Mouse (Mus musculus) cerebellum, postnatal 25 days (tissue): ENCODE results near the gene Ccer2.

ENCODE experiments used
- DNase-seq, 2 experiments: peaks; one replicate each; pipeline ENCODE4 v3.0.0; 2021; ENCODE audit warnings: mixed read lengths in 2 of 2

Ccer2 gene

DNA sequence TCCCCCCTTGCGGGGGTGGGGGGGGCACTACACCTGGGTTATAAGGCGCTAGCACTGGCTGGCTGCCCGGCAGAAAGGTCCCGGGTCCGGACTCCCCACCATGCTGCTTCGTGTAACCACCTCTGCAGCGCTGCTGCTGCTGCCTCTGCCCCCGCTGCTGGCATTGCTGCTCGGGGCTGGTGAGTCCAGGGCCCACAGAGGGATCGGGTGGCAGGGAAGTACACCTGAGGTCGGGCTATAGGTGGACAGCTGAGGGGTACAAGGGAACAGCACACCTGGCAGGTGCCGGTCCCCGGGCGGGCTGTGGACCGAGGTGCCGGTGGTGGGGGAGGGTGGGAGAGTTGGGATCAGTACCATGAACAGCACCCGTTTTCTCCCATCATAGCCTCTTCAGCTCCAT is at the start of gene Ccer2:
TSS of gene Ccer2 (plus strand) at position 96 of the 400 bp plus-strand sequence.
- no peak for DNase-seq

DNA sequence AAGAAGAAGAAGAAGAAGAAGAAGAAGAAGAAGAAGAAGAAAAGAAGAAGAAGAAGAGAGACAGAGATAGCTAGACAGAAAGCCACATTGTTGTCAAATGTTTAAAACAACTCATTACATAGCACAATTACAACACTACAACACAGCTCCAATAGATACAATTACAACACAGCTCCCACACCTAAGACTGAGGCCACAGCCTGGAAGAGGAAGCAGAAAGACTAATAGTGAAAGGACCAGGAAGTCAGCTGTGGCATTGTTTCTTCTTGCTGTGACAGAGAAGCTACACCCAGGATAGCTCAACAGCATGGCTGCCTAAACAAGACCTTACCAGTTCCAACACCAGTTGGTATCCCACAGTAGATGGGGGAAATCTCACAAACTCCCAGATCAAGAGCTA is 46.5 kb upstream of the Ccer2 start:
- no peak for DNase-seq

DNA sequence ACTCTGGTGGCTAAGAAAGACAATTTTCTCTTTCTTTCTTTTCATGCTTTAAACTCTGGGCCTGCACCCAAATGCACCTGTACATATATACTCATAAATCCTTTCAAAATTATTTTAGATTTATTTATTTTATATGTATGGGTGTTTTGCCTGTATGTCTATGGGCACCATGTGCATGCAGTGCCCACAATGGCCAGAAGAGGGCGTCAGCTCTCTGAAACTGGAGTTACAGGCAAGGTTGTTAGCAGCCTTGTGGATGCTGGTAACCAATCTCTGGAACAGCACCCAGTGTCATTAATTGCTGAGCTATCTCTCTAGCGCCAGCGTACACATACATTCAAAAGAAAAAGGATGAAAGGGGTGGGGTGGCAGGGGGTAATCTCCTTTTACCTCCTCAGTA is 45.0 kb upstream of the Ccer2 start:
- no peak for DNase-seq

DNA sequence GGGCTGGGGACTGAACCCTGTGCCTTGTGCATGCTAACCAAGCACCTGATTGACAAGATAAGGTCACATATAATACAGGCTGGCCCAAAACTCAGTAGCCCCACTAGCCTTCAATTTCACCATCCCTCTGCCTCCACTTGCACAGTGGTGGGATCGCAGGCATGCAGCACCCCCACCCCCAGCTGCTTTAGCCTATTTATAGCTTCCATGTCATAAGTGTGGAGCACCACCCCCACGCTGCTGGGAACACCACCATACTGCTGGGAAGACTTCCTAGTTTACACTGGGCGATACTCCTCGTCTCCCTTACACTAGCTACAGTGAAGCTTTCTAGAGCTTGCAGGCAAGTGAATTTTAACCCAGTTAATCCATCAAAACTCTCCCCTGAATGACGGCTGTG is 41.3 kb upstream of the Ccer2 start:
- DNase-seq = no peak

DNA sequence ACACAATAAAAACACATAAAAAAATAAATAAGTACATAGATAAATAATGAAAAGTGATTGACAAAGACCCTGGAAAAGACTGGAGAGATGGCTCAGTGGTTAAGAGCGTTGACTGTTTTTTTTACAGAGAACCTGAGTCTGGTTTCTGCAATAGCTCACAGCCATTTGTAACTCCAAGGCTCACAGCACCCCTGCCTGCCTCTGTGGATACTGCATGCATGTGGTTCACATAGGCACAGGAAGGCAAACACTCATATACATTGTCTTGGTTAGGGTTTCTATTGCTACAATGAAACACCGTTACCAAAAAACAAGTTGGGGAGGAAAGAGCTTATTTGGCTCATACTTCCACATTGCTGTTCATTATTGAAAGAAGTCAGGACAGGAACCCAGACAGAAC is 40.4 kb upstream of the Ccer2 start:
- no peak for DNase-seq

DNA sequence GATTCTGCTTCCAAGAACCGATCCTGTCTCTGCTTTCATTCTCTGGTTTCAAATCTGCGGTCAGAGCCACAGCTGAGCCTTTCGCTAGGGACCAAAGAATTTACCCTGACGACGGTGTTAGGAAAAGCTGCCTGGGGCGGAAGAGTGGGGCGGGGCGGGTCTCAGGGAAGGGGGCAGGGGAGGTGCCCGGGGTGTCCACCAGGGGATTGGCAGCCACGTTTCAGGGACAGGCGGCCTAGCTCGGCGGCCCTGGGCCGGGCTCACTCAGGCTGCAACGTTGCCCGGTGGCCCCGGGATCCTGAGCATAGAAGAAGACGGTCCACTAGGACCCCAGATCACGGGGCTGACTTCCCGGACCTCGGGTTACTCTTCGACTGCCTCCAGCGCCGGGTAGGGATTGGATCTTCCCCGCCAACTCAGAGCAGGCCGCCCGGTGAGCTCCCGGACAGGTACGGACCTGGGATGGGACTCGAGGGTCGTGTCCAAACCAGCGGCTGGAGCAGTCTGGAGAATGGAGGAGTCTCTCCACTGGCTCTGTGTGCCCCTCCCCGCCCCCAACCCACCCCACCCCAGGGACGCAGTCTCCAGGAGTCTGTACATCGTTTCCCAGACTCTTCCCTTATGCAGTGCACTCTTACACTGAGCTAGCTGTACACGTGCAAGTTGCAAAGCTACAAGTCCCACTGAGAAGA is 39.2 kb upstream of the Ccer2 start, which contains the start of gene Fbxo17:
TSS of gene Fbxo17 (plus strand) at position 215 of the 692 bp plus-strand sequence.
- DNase-seq = peak; percentile 62 to 69

DNA sequence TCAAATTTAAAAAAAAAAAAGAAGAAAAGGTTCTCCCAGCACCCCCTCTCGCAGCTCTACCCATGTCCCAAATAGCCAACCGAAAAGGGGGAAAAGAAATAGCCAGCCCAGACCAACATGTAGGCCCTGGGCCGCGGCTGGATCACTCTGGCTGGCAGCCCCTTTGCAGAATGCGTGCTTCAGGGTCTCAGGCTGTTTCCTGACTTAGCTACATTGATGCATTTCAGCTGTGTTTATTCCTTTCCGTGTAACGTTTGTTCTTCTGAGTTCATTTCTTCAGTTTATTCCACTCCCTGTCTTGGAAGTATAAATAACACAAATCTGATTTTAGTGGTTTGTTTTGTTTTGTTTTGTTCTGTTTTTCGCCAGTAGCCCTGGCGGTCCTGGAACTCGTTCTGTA is 38.2 kb upstream of the Ccer2 start:
- no peak for DNase-seq

DNA sequence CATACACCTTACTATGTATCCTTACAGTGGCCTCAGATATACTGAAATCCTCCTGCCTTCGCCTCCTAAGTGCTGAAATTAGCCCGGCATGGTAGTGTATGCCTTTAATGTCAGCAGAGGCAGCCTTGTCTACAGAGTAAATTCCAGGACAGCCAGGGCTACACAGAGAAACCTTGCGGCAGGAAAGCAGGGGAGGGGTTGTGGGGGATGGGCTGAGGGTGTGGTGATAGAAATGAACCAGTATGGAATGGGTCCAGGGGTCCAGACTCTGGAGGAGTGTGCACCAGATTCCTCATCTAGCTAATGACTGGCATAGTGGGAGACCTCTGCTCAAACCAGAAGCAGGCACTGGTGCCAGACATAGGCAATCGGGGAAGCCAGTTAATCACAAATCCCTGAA is 36.8 kb upstream of the Ccer2 start:
- no peak for DNase-seq

DNA sequence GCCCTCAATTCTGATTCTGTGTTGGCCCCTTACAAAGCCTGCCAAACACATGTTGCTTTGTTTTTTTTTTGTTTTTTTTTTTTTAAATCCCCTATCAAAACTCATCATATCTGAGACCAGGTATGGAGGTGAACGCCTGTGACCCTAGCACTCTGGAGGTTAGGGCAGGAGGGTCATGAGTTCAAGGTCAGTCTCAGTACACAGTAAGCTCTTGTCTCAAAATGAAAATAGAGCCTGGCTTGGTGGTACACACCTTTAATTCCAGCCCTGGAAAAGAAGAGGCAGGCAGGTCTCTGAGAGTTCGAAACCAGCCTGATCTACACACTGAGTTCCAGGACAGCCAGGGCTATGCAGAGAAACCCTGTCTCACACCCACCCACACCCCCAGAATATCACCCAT is 36.3 kb upstream of the Ccer2 start:
- DNase-seq = no peak

DNA sequence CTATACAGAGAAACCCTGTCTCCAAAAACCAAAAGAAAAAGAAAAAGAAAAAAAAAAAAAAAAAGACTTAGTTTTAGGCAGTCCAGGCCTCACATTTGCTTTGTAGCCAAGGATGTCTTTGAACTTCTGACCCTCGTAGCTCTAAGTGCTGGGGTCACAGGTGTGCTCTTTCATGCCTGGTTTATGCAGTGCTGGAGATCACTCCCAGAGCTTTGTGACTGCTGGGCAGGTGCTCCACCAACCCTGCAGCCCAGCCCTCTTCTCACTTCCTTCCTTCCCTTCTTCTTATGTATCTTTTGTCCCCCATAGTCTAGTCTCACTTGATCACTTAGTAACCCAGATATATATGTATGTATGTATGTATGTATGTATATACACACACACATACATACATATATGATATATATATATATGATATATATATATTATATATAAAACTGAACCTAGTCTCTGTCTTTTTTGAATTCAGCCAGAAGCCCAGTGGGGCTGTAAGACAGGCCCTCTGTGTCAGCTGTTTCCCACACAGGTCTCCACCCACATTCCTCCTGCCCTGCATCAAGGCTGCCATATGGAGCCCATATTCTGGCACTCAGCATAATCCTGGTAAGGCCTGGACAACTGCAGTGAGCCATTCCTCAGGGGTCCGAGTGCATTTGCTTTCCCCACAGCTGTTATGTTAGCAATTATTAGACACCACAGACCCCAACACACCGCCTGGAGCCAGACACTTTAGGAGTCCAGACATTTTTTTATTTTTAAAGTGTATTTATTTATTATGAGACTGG is 35.0 kb upstream of the Ccer2 start:
- no peak for DNase-seq

DNA sequence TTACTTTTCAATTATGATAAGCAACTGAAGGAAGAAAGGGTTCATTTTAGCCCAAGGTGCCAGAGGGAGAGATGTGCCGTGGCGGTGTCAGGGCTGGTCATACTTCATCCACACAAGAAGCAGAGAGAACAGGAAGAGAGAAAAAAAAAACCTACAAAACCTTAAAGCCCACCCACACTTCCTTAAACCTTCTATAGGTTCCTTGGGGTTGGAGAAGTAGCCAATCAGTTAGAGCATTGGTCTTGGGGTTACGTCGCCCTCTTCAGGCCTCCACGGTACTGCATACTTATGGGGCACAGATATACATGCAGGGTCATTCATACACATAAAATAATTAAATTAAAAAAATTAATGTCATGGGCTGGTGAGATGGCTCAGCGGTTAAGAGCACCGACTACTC is 33.9 kb upstream of the Ccer2 start:
- no peak for DNase-seq

DNA sequence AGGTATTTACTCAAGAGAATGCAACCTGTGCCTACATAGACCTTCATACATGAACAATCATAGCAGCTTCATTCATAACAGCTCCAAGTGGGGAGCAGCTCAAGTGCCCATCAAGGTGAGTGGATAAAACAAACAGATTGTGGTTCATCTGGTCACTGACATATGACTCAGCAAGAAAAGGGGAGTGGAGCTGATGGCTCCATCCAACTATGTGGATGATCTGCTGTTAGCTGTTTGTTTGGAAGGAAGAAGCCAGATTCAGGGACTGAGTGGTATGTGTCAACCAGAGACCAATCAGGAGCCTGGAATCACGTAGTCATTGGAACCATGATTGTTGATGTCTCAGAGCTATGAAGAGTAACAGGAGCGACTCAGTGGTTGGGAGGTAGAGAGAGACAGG is 31.4 kb upstream of the Ccer2 start:
- DNase-seq = no peak

DNA sequence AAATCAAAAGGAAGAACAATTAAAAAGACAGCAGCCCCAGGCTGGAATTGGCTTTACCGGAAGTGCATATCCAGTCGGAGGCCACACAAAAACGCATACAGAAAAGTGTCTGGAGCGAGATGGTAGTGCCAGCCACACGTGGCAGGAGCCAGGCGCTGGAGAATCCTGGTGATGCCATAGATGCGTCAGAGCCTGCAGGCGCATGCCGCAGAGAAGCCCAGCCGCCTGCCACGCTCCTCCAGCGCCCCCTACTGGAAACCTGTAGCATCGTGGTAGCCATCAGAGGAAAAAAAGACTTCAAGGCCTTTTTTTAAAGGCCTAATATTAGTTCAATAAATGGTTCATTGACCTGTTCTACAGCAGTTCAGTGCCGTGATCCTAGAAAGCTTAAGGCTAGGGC is 29.4 kb upstream of the Ccer2 start:
- peak; percentile 83 to 91 for DNase-seq

DNA sequence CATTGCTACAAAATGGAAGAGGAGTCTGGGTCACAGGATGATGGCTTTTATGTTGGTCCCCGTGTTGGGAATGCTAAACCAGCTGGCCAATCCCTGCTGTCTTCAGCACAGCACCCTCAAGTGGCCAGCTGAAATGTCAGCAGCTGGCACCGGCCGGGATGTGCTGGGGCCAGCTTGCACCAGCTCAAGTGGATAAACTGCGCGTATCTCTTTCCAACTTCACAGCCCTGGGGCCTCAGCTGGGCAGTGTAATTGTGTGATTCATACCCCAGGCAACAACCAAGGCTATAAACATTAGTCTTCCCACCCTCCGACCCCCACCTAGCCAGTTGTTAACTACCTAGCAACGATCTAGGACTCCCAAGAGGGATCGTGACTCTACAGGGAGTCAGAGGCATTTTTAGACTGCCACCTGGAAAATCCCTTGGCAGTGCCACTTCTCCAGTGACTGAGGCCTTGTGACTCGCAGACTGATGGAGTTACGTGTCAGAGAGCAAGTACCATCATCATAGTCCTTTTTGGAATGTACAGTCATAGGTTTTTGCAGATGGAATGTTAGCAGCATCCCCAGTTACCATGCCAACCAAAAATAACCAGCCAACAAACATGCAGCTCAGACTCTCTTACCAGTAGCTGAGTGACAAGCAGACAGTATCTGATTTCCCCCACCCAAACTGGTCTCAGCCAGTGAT is 28.2 kb upstream of the Ccer2 start:
- DNase-seq = peak in 1 of 2 experiments; percentile 46

DNA sequence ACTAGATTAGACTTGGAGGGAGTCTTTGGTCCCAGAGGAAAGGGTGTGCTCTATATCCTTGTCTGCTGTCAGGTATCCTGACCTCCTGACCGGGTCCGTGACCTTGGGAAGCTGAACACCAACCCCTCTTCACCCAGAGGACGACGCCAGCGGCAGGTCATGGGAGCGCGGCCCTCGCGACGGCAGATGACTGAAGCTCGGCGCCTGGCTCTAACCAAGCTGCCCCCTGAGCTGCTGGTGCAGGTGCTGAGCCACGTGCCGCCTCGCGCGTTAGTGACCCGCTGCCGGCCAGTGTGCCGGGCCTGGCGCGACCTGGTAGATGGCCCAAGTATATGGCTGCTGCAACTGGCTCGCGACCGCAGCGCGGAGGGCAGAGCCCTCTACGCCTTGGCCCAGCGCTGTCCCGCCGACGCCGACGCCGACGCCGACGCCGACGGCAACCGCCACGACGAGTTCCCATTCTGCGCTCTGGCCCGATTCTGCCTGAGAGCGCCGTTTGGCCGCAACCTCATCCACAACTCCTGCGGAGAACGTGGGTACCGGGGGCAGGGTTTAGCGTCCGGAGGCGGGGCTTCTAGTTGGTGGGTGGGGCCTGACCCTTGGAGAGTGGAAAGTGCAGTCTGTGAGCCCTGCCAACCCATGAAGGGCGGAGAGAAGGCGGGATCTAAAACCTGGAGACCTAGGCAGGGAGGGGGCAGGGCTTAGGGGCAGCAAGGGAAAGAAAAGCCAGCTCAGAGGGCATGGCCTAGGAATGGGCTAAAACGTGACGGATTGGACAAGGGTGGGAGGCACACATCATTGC is 23.4 kb upstream of the Ccer2 start:
- peak; percentile 50 to 66 for DNase-seq

DNA sequence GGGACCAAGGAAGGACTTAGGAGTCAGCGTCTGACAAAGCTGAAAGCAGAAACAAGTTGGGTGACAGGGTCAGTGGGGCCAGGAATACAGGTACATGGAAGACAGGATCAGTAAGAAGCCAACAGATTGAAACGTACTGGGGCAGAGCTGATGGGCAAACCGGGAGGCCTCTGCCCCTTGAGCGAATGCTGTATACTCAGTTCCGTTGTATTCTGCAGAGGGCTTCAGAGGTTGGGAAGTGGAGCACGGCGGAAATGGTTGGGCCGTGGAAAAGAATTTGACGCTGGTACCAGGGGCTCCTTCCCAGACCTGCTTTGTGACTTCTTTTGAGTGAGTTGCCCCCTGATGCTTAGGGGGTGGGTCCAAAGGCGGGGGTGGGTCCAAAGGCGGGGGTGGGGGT is 22.8 kb upstream of the Ccer2 start:
- no peak for DNase-seq

DNA sequence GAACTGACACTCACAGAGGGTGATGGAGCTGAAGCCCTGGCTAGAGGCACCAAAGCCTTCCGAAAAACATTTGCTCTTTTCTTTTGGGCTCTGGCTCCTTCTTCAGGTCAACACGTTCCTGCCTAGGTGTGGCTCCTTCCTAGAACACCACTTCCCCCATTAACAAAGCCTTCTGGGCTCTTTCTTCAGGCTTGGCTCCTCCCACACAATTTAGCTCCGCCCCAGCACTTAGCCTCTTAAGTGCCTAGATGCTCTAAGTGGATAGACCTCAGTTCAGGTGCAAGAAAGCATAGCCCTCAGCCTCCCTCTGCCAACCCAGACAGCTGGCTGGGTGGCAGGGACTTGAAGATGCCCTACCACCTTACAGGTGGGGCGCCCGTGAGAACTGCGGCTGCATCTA is 20.3 kb upstream of the Ccer2 start:
- DNase-seq = no peak

DNA sequence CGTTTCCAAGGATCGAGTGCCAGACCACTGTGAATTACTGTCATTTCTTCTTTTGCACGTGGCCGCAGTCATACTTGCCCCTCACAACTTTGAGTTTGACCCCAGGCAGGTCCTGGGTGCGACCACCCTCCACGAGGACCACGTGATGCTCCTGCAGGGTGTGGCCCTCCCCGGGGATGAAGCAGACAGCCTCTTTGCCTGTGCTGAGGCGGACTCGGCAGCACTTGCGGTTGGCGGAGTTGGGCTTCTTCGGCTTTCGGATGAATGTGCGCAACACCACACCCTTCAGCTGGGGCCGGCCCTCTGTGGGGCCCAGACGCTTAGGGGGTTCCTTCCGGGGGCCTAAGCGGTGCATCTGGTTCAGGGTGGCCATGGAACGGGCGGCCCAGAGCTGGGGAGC is 16.1 kb upstream of the Ccer2 start:
- DNase-seq = no peak

DNA sequence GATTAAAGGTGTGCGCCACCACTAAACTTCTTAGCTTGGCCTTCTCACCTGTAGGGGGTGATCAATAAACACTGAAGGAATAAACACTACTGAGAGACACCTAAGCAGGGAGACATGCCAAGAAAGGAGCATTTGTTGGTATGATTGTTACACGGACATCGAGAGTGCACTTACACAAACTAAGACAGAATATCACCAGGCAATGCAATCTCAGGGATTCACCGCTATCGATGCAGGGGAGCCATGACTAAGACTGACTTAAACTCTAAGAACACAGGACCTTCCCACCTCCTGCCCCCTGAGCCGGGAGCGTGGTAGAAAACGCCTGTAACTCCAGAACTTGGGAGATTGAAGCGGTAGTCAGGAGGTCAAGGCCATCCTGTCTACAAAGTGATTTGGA is 15.0 kb upstream of the Ccer2 start:
- no peak for DNase-seq

DNA sequence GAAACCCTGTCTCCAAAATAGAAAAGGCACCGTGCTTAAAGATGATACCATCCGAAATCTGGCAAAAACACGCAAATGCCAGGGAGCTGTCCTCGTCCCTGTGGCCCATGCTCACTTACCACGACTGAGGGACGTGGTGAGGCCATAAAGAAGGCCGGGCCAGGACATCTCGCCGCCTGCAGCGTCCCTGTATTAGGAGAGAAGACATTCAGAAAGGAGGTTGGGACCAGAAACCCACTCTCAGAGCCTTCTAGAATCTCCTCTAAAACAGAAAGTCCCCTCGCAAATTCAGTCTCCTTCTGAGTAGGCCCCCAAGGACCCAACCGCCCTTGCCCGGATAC is 14.6 kb upstream of the Ccer2 start:
- DNase-seq = no peak

DNA sequence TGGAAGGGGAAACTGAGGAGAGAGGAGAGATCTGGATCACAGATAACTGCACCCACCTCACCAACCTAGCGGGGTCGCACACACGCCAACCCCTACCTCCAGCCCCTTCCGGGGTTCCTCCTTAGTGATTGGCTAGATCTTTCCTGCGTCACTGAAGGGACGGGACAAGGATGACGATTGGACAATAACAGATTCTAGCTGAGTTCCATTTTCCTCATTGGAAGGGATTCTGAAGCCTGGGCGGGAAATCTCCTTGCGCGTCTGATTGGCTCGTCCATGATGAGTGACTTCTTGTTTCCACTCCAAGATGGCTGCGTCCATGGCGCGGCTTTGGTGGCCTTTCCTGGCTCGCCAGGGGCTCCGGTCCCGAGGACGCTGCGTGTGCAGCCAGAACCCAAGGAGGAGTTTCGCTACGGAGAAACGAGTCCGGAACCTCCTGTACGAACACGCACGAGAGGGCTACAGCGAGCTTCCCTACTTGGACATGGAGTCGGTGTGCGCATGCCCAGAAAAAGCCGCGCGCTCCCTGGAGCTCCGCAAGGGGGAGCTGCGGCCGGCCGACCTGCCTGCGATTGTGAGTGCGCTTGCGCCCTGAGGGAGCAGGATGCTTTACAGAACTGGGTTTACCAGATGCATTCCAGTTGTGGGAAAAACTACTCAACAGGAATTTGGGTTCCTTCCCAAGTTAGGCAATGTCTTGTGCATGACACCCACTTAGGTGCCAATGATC is 14.1 kb upstream of the Ccer2 start, which contains the start of the genes Mrps12 and Sars2:
TSS of gene Mrps12 (minus strand) at position 112 of the 730 bp plus-strand sequence.
TSS of gene Sars2 (plus strand) at position 284 of the 730 bp plus-strand sequence.
- peak; percentile 95 to 98 for DNase-seq

DNA sequence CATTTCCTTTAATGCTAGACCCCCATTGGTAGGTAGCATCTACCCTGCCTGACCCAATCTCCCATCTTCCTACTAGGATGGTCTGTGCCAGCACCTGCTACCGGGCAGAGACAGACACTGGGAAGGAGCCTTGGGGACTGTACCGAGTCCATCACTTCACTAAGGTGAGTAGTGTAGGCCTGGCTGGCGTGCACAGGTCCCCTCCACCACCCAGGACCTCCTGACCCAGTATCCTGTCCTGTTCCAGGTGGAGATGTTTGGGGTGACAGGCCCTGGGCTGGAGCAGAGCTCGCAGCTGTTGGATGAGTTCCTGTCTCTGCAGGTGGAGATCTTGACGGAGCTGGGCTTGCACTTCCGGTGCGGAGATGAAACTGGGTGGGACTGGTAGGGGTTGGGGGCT is 6.0 kb upstream of the Ccer2 start:
- DNase-seq = no peak
